Mouse (Mus musculus) hindbrain, embryonic 10.5 days (tissue): ENCODE data around the gene Sh3bgr. TPM values are rescaled to one million over a fixed set of nuclear protein-coding genes. Genes with fewer than 3 reads are reported as not detected.

Experiments used
- DNase-seq: peaks from one replicate; pipeline ENCODE4 v3.0.0-alpha.2; 2017; ENCODE audit warnings: low spot score
- H3K27ac ChIP-seq: fragments of 300-500 bp; sonication (generic); 2 replicates; pipeline ENCODE4 v1.5.1; 2016; ENCODE audit warnings: mild to moderate bottlenecking, moderate library complexity
- H3K27me3 ChIP-seq: fragments of 300-500 bp; sonication (generic); 2 replicates; pipeline ENCODE4 v1.6.1; 2016; ENCODE audit warnings: mild to moderate bottlenecking; ENCODE audit not compliant: poor library complexity, insufficient read depth, severe bottlenecking
- H3K36me3 ChIP-seq: fragments of 300-500 bp; sonication (generic); 2 replicates; pipeline ENCODE4 v1.6.1; 2016; ENCODE audit warnings: mild to moderate bottlenecking, moderate library complexity
- H3K4me1 ChIP-seq: fragments of 300-500 bp; sonication (generic); replicated peaks from 2 replicates; pipeline ENCODE4 v1.6.1; 2016; ENCODE audit warnings: mild to moderate bottlenecking
- H3K4me3 ChIP-seq: fragments of 300-500 bp; sonication (generic); 2 replicates; pipeline ENCODE4 v1.5.1; 2016; ENCODE audit warnings: mild to moderate bottlenecking, moderate library complexity
- H3K9me3 ChIP-seq: fragments of 300-500 bp; sonication (generic); 2 replicates; pipeline ENCODE4 v1.6.1; 2016; ENCODE audit warnings: mild to moderate bottlenecking, moderate library complexity
- WGBS: fragments of 180-500 bp; shearing (Covaris S2); methylation state at CpG from one replicate; pipeline ENCODE4 v1.1.7; 2016; 5-methylcytosine and 5-hydroxymethylcytosine counted together
- polyA plus RNA-seq: library from polyadenylated mRNA; unstranded; fragments of >200 nt; fragmentation: Nextera tagmentation; extraction: Ambion mirVana; gene quantifications from 2 replicates; pipeline ENCODE4 v1.2.1, GENCODE M21; 2016

Gene Sh3bgr
- polyA plus RNA-seq, 1 experiment from 2014 or later = 3.6 TPM

DNA sequence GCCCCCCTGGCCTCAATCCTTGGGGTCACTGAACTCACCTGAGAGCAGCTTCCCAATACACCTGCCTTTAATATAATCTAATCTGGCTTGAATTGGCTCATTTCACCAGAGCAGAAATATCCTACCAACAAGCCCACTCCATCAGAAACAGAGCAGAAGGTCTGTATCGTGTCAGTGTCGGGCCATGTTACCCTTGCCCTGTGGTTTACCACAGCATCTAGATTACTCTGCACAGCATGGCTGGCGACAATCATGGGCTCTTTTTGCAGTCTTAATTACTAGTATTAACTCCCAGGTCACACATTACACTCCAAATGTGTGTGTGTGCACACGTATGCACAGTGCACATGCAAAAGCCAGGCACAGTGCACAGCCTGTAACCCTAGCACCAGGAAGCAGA is 31.4 kb upstream of the Sh3bgr start:
- Histone ChIP-seq H3K9me3 (no peaks in the 10 kb centered on the region), H3K36me3 (no peaks in the 10 kb centered on the region), H3K4me3 (no peak overlapping the region), H3K27me3 (no peaks in the 10 kb centered on the region), H3K27ac (no peak overlapping the region), H3K4me1 (no peaks in the 10 kb centered on the region)
- no peak for DNase-seq
- 91% methylated on average over 4 of the region's 4 CpGs for WGBS

DNA sequence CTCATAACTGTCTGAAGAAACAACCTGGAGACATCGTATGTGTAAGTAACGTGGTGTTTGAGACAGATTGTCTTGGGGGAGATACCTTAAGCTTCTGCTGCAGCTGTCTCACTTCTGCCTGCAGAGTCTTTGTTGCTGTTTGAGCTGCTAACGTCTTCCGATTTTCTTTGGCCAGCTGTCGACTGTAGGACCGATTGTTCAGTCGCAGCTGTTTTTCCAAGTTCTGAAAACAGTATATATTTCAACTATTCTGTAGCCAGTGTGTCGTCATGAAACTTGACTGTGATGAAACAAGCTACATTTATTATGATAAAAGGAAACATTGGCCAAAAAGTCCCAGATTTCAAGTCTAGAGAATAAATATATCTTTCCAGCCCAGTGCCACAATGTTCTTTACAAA is 26.6 kb upstream of the Sh3bgr start:
- Histone ChIP-seq H3K27me3 (no peaks in the 10 kb centered on the region), H3K36me3 (no peaks in the 10 kb centered on the region), H3K4me3 (no peak overlapping the region), H3K9me3 (0 out of 2 replicates have a peak, but pooled peaks cover 2% of the 10 kb centered on the region), H3K27ac (no peak overlapping the region), H3K4me1 (peaks cover 6% of the 10 kb centered on the region; the same call in 1 of the 2 replicates)
- no peak for DNase-seq
- 83% methylated on average over 8 of the region's 8 CpGs for WGBS

- no peak for DNase-seq
- Histone ChIP-seq H3K9me3 (peaks cover 5% of the 10 kb centered on the region; the same call in 1 of the 2 replicates), H3K4me3 (no peak overlapping the region), H3K27me3 (no peaks in the 10 kb centered on the region), H3K36me3 (no peaks in the 10 kb centered on the region), H3K4me1 (peaks cover 6% of the 10 kb centered on the region; the same call in 1 of the 2 replicates), H3K27ac (no peak overlapping the region)
- WGBS = 44% methylated on average over 2 of the region's 2 CpGs
Measured at GRCm38 (mm10) chr16:96175399-96175798, 24.9 kb upstream of the Sh3bgr start.

DNA sequence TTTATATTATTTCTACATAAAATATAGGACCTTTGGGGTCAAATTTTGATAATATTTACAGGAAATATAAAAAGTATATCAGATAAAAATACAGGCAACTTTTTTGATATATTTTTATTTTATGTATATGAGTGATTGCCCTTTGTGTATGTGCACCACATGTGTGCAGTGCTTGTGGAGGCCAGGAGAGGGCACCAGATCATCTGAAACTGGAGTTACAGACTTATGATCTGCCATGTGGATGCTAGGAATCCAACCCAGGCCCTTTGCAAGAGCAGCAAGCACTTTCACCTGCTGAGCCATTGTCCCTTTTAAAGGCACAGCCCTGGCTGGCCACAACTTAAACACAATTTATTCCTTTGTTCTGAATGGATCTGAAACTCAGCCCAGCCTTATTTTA is 21.1 kb upstream of the Sh3bgr start:
- peaks cover 6% of the 10 kb centered on the region; the same call in 1 of the 2 replicates for H3K4me1 ChIP-seq
- DNase-seq = no peak
- no peak overlapping the region for H3K4me3 ChIP-seq
- peaks cover 5% of the 10 kb centered on the region; the same call in 1 of the 2 replicates for H3K9me3 ChIP-seq
- H3K36me3 ChIP-seq = no peaks in the 10 kb centered on the region
- no peak overlapping the region for H3K27ac ChIP-seq
- H3K27me3 ChIP-seq = no peaks in the 10 kb centered on the region

DNA sequence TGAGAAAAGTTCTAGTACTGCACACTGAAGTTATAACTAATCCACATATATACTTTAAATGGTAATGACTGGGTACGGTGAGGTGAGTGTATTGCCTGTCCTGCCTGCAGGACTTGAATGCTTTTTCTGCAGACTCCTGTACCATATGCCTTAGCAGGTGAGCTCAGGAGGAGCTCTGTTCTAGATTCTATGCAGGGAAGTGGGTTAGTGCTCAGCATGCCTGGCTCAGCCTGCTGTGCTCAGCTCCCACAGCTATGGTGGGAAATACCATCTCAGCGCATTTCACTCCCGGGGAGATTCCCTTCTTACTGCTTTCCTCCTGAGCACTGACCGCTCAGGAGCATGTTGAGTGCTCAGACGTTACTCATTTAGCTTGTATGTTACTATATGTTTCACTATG is 12.6 kb upstream of the Sh3bgr start:
- peaks cover 13% of the 10 kb centered on the region for H3K27me3 ChIP-seq
- no peak for DNase-seq
- H3K36me3 ChIP-seq = no peaks in the 10 kb centered on the region; the same call in 1 of the 2 replicates
- peaks cover 5% of the 10 kb centered on the region; the same call in 1 of the 2 replicates for H3K9me3 ChIP-seq
- 91% methylated on average over 5 of the region's 5 CpGs for WGBS
- H3K4me3 ChIP-seq = no peak overlapping the region
- H3K27ac ChIP-seq = no peak overlapping the region
- peaks cover 9% of the 10 kb centered on the region for H3K4me1 ChIP-seq

DNA sequence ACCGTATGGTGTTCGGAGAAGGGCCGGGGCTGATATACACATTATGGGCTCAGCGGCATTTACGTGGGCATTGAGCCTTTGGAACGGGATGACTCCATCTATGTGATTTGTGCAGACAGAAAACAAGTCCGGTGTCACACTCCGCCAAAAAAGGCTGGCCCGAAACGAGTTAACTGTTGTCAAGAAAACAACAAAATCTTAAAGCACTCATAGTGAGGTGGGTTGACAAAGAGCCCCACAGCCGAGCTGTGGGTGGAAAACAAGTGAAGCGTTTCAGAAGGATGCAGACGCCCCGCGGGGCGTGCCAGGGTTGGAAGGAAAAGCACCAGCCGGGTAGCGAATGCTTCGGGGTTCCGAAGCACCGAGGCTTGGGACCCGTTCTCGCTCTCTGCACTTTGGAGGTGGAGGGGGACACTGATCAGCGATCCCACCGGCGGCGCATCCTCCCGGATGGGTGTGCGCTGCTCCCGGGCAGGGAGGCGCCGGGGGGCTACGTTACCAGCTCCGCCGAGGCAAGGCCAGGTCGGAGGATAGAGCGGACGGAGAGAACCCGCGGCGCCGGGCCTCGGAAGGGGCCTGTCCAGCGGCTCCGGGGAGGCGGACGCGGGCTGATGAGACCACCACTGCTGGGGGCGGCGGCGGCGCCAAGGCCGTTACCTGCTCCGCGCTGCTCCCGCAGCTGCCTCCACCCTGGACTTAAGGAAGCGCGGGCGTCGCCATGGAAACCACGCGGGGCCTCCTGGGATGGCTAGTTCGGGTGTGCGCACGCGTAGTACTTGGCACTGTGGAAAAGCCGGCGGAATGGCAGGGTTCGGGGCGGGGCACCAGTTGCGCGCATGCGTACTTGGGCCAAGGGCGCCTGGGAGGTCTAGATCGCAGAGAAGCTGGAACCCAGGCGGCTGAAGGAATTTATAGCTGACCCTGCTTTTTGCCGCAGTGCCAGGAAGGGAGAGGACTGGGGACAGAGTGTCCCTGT is 8.4 kb upstream of the Sh3bgr start, which contains the start of gene Lca5l:
TSS of gene Lca5l (minus strand) at position 741 of the 976 bp plus-strand sequence.
- peak; percentile 100 for DNase-seq
- Histone ChIP-seq H3K27ac (peak within 1 kb of the TSS; percentile 90), H3K4me1 (peaks cover 9% of the 10 kb centered on the region), H3K27me3 (peaks cover 13% of the 10 kb centered on the region), H3K9me3 (no peaks in the 10 kb centered on the region), H3K4me3 (peak within 1 kb of the TSS; percentile 90), H3K36me3 (no peaks in the 10 kb centered on the region)
- 1% methylated on average over 77 of the region's 77 CpGs for WGBS

DNA sequence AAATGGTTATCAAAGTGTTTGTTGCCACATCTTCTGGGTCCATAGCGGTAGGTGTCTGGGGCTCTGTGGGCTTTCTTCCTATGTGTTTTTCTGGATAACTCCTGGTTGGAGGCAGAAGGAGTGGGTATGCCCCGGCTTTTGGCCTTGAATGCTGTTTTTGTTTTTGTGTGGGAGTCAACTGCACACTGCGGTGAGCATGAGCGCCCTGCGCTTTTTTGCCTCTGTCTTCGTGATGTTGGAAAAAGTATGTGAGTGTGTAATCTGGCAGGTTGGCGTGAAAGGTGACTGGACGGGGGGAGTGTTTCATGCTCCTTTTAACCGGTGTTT is 415 bp downstream of the Sh3bgr start:
- H3K9me3 ChIP-seq = no peaks in the 10 kb centered on the region
- H3K4me3 ChIP-seq = peak overlapping the region; percentile 50
- peaks cover 3% of the 10 kb centered on the region; the same call in 1 of the 2 replicates for H3K27me3 ChIP-seq
- H3K4me1 ChIP-seq = peaks cover 17% of the 10 kb centered on the region
- 42% methylated on average over 9 of the region's 9 CpGs for WGBS
- no peak for DNase-seq
- H3K27ac ChIP-seq = peak overlapping the region; percentile 78
- no peaks in the 10 kb centered on the region for H3K36me3 ChIP-seq

DNA sequence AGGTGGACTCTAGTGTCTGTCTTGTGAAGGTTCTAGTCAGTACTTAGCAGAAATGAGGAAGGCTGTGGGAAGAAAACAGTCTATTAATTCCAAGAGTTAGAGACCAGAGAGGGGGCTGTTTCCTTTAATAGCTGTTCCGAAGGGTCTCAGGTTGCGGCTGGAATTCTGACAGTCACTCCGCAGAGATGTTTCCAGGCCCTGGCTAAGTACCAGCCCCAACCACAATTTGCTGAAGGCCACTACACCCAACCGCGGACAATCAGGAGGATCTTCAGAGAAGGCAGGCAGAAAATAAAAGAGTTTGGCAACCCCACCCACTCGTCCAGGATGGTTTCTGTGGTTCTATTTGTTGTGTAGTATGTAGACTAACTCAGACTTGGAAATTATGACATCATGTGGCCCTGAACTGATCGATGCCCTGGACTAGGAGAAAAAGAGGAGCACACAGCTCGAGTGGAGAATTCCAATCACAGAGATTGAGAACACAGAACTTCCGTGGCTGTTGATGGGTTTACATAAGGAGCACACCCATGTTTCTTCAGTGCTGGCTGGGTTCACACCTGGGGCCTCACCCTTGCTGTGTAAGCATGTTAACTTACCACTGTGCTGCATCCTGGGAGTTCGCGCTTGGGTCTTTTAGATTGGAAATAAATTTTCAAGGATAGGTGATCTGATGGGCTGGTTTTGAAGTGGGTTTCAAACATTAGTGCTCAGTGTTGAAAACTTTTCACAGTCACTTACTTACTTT is 1.4 kb downstream of the Sh3bgr start:
- H3K9me3 ChIP-seq = no peaks in the 10 kb centered on the region
- H3K27ac ChIP-seq = no peak overlapping the region
- 78% methylated on average over 11 of the region's 11 CpGs for WGBS
- H3K27me3 ChIP-seq = peaks cover 3% of the 10 kb centered on the region; the same call in 1 of the 2 replicates
- peaks cover 17% of the 10 kb centered on the region for H3K4me1 ChIP-seq
- H3K36me3 ChIP-seq = no peaks in the 10 kb centered on the region
- no peak overlapping the region for H3K4me3 ChIP-seq
- no peak for DNase-seq

- H3K4me1 ChIP-seq = no peaks in the 10 kb centered on the region
- H3K9me3 ChIP-seq = no peaks in the 10 kb centered on the region
- no peak overlapping the region for H3K27ac ChIP-seq
- H3K4me3 ChIP-seq = no peak overlapping the region
- no peak for DNase-seq
- 83% methylated on average over 10 of the region's 10 CpGs for WGBS
- H3K36me3 ChIP-seq = no peaks in the 10 kb centered on the region
- no peaks in the 10 kb centered on the region for H3K27me3 ChIP-seq
Measured at GRCm38 (mm10) chr16:96209789-96210188, 9.5 kb downstream of the Sh3bgr start.

- DNase-seq = no peak
- Histone ChIP-seq H3K27me3 (no peaks in the 10 kb centered on the region), H3K4me3 (no peak overlapping the region), H3K4me1 (no peaks in the 10 kb centered on the region), H3K9me3 (no peaks in the 10 kb centered on the region), H3K27ac (no peak overlapping the region), H3K36me3 (no peaks in the 10 kb centered on the region)
- 87% methylated on average over 7 of the region's 7 CpGs for WGBS
Measured at GRCm38 (mm10) chr16:96210856-96211255, 10.6 kb downstream of the Sh3bgr start.

- H3K9me3 ChIP-seq = no peaks in the 10 kb centered on the region
- no peak overlapping the region for H3K27ac ChIP-seq
- H3K4me1 ChIP-seq = no peaks in the 10 kb centered on the region
- 92% methylated on average over 4 of the region's 4 CpGs for WGBS
- H3K36me3 ChIP-seq = no peaks in the 10 kb centered on the region
- no peak for DNase-seq
- no peaks in the 10 kb centered on the region for H3K27me3 ChIP-seq
- no peak overlapping the region for H3K4me3 ChIP-seq
Measured at GRCm38 (mm10) chr16:96213027-96213426, 12.8 kb downstream of the Sh3bgr start.

DNA sequence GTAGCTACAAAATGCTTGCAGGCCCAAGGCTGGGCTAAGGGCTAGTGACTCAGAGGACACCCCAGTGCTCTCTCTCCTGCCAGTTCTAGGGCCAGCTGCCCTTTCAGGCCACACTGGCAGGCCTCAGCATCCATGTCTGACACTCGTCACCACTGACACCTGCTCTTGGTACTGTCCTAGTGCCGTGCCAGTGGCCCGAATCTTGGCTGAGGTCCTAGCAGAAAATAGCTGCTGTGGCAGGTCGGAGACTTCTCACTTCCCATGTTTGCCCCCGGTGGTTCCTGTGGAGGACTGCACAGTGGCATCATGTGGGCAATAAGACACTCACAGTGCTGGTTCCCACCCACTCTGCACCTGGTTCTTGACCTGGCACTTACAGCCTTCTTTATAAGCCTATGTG is 21.2 kb downstream of the Sh3bgr start:
- Histone ChIP-seq H3K27me3 (no peaks in the 10 kb centered on the region), H3K4me1 (no peaks in the 10 kb centered on the region), H3K9me3 (no peaks in the 10 kb centered on the region), H3K4me3 (no peak overlapping the region), H3K27ac (no peak overlapping the region), H3K36me3 (no peaks in the 10 kb centered on the region)
- WGBS = 79% methylated on average over 5 of the region's 5 CpGs
- no peak for DNase-seq

DNA sequence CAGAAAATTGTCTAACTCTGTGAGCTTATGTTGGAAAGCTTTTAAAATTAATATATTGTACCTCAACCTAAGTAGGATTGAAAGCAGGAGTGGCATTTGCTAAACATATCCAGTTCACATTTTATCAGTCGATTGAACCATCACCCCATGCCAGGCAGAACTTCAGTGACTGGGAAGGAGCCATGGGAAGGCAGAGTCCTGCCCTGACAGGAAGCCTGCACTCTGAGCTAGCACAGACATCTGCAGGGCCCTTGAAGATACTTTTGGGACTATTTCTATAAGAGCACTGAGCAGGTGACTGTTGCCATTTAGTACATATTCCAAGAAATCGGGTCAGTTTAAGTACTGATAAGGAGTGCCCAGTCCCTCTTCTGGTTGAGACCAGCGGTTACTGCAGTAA is 21.7 kb downstream of the Sh3bgr start:
- Histone ChIP-seq H3K4me1 (no peaks in the 10 kb centered on the region), H3K9me3 (no peaks in the 10 kb centered on the region), H3K36me3 (no peaks in the 10 kb centered on the region), H3K27me3 (no peaks in the 10 kb centered on the region), H3K4me3 (no peak overlapping the region), H3K27ac (no peak overlapping the region)
- 85% methylated on average over 3 of the region's 3 CpGs for whole genome bisulfite sequencing
- no peak for DNase-seq
